Mouse (Mus musculus): ENCODE data around the gene Man1a2.

Gene Man1a2

GRCm38 (mm10) chr3:100568443-100569390 is 116.6 kb downstream of the Man1a2 start:
- DNase-seq (ENCODE audit: low spot score): peak; percentile 44

- no peak for DNase-seq (ENCODE audit: low spot score)
Observed at GRCm38 (mm10) chr3:100563565-100563964, 121.7 kb downstream of the Man1a2 start.

- no peak for DNase-seq (ENCODE audit: low spot score)
Observed at GRCm38 (mm10) chr3:100562455-100562854, 122.8 kb downstream of the Man1a2 start.

GRCm38 (mm10) chr3:100561561-100562175 is 123.6 kb downstream of the Man1a2 start:
- no peak for DNase-seq (ENCODE audit: low spot score)

GRCm38 (mm10) chr3:100559431-100559830 is 125.9 kb downstream of the Man1a2 start:
- no peak for DNase-seq (ENCODE audit: low spot score)

- DNase-seq (ENCODE audit: low spot score): no peak
Observed at GRCm38 (mm10) chr3:100558211-100558708, 127.0 kb downstream of the Man1a2 start.

- no peak for DNase-seq (ENCODE audit: low spot score)
Observed at GRCm38 (mm10) chr3:100554843-100555242, 130.5 kb downstream of the Man1a2 start.

- no peak for DNase-seq (ENCODE audit: low spot score)
Observed at GRCm38 (mm10) chr3:100552171-100552570, 133.1 kb downstream of the Man1a2 start.

GRCm38 (mm10) chr3:100547913-100548292 is 137.4 kb downstream of the Man1a2 start:
- no peak for DNase-seq (ENCODE audit: low spot score)

- no peak for DNase-seq (ENCODE audit: low spot score)
Observed at GRCm38 (mm10) chr3:100547162-100547912, 138.0 kb downstream of the Man1a2 start.

GRCm38 (mm10) chr3:100536686-100537085 is 148.6 kb downstream of the Man1a2 start:
- DNase-seq (ENCODE audit: low spot score): peak; percentile 13

- DNase-seq (ENCODE audit: low spot score): no peak
Observed at GRCm38 (mm10) chr3:100535902-100536301, 149.4 kb downstream of the Man1a2 start.

- DNase-seq (ENCODE audit: low spot score): no peak
Observed at GRCm38 (mm10) chr3:100535298-100535697, 150.0 kb downstream of the Man1a2 start.

GRCm38 (mm10) chr3:100534394-100534793 is 150.9 kb downstream of the Man1a2 start:
- no peak for DNase-seq (ENCODE audit: low spot score)

- DNase-seq (ENCODE audit: low spot score): no peak
Observed at GRCm38 (mm10) chr3:100533429-100533828, 151.9 kb downstream of the Man1a2 start.

GRCm38 (mm10) chr3:100530919-100531318 is 154.4 kb downstream of the Man1a2 start:
- no peak for DNase-seq (ENCODE audit: low spot score)

- DNase-seq (ENCODE audit: low spot score): no peak
Observed at GRCm38 (mm10) chr3:100530244-100530788, 155.0 kb downstream of the Man1a2 start.

GRCm38 (mm10) chr3:100522671-100523070 is 162.6 kb downstream of the Man1a2 start:
- DNase-seq (ENCODE audit: low spot score): no peak

GRCm38 (mm10) chr3:100521626-100522025 is 163.7 kb downstream of the Man1a2 start:
- no peak for DNase-seq (ENCODE audit: low spot score)

- no peak for DNase-seq (ENCODE audit: low spot score)
Observed at GRCm38 (mm10) chr3:100515754-100516141, 169.6 kb downstream of the Man1a2 start.

GRCm38 (mm10) chr3:100515093-100515753 is 170.1 kb downstream of the Man1a2 start:
- no peak for DNase-seq (ENCODE audit: low spot score)

Measured in adipocyte (in vitro differentiated cells).